Mouse (Mus musculus) bone marrow macrophage, adult 2 months (primary cell): Measurements from ENCODE around the gene Crtc1. TPM values are rescaled to one million over a fixed set of nuclear protein-coding genes. Genes with fewer than 3 reads are reported as not detected.
A peak's percentile ranks its signal among the peaks of the same experiment; 100 is the strongest.

Experiments
- H3K27ac ChIP-seq: 2 replicates; pipeline ENCODE4 v1.5.1; 2012; ENCODE audit warnings: low read depth, low read length; ENCODE audit not compliant: insufficient read depth
- H3K4me1 ChIP-seq: 2 replicates; pipeline ENCODE4 v1.6.1; 2012; ENCODE audit warnings: low read length; ENCODE audit not compliant: control insufficient read depth, insufficient read depth
- H3K4me3 ChIP-seq: 2 replicates; pipeline ENCODE4 v1.5.1; 2012; ENCODE audit warnings: mild to moderate bottlenecking, low read length, moderate library complexity; ENCODE audit not compliant: insufficient read depth
- CTCF ChIP-seq: IDR thresholded peaks from 2 replicates; pipeline ENCODE4 v1.5.1; 2012; ENCODE audit warnings: low read depth, mild to moderate bottlenecking, low read length, moderate library complexity
- POLR2A ChIP-seq: IDR thresholded peaks from 2 replicates; pipeline ENCODE4 v1.6.1; 2012; ENCODE audit warnings: mild to moderate bottlenecking, low read depth, low read length, borderline replicate concordance
- polyA plus RNA-seq: library from polyadenylated mRNA; stranded (reverse); fragments of >200 nt; gene quantifications from 2 replicates; pipeline ENCODE4 v1.2.4, GENCODE M21; 2012; ENCODE audit not compliant: missing spikeins, insufficient read depth, insufficient read length

Gene Crtc1
- polyA plus RNA-seq = 8.4 and 8.9 TPM in 2 replicates

GRCm38 (mm10) chr8:70439055-70439847 lies at the start of gene Crtc1:
Gene Crtc1 (minus strand): TSS chr8:70439579.
- TF ChIP-seq CTCF (no peak), POLR2A (no peak)
- H3K4me1 ChIP-seq = peaks cover 7% of the 10 kb centered on the region
- peak within 1 kb of the TSS; percentile 33 for H3K27ac ChIP-seq
- H3K4me3 ChIP-seq = peak within 1 kb of the TSS; percentile 76

GRCm38 (mm10) chr8:70488931-70489470 lies 49.6 kb upstream of the Crtc1 start:
- no peak overlapping the region for H3K4me3 ChIP-seq
- no peaks in the 10 kb centered on the region; the same call in 1 of the 2 replicates for H3K4me1 ChIP-seq
- TF ChIP-seq CTCF = no peak
- TF ChIP-seq POLR2A = no peak
- no peak overlapping the region for H3K27ac ChIP-seq

- TF ChIP-seq POLR2A (no peak), CTCF (no peak)
- Histone ChIP-seq H3K27ac (no peak overlapping the region), H3K4me3 (peak overlapping the region; percentile 29), H3K4me1 (no peaks in the 10 kb centered on the region; the same call in 1 of the 2 replicates)
Measured at GRCm38 (mm10) chr8:70487993-70488796, 48.8 kb upstream of the Crtc1 start.

GRCm38 (mm10) chr8:70486941-70487520 lies 47.7 kb upstream of the Crtc1 start, which contains the start of gene Tmem59l:
Gene Tmem59l (minus strand): TSS chr8:70487358.
- TF ChIP-seq POLR2A (no peak), CTCF (no peak)
- H3K4me3 ChIP-seq = peak within 1 kb of the TSS; percentile 29; the same call in 1 of the 2 replicates
- no peaks in the 10 kb centered on the region; the same call in 1 of the 2 replicates for H3K4me1 ChIP-seq
- no peak within 1 kb of the TSS for H3K27ac ChIP-seq

- Histone ChIP-seq H3K4me3 (no peak overlapping the region), H3K4me1 (no peaks in the 10 kb centered on the region; the same call in 1 of the 2 replicates), H3K27ac (no peak overlapping the region)
- TF ChIP-seq POLR2A (no peak), CTCF (no peak)
Measured at GRCm38 (mm10) chr8:70486191-70486681, 46.9 kb upstream of the Crtc1 start.

- TF ChIP-seq POLR2A (no peak), CTCF (no peak)
- Histone ChIP-seq H3K4me1 (no peaks in the 10 kb centered on the region; the same call in 1 of the 2 replicates), H3K27ac (no peak overlapping the region), H3K4me3 (no peak overlapping the region)
Measured at GRCm38 (mm10) chr8:70482943-70483342, 43.6 kb upstream of the Crtc1 start.

- no peak overlapping the region for H3K27ac ChIP-seq
- no peak overlapping the region for H3K4me3 ChIP-seq
- TF ChIP-seq POLR2A = no peak
- TF ChIP-seq CTCF = no peak
- no peaks in the 10 kb centered on the region for H3K4me1 ChIP-seq
Measured at GRCm38 (mm10) chr8:70481908-70482307, 42.5 kb upstream of the Crtc1 start.

GRCm38 (mm10) chr8:70477269-70477982 lies 38.0 kb upstream of the Crtc1 start:
- H3K27ac ChIP-seq = no peak overlapping the region
- peak overlapping the region; percentile 98 for H3K4me3 ChIP-seq
- TF ChIP-seq POLR2A (no peak), CTCF (no peak)
- H3K4me1 ChIP-seq = peaks cover 6% of the 10 kb centered on the region; the same call in 1 of the 2 replicates
